Mouse (Mus musculus) CD4-positive, CD25-positive, alpha-beta regulatory T cell, adult 2 months (primary cell): ENCODE data around the gene Zfp513.

Experiments
- DNase-seq: peaks from one replicate; pipeline ENCODE4 v3.0.0-alpha.2; 2012; ENCODE audit warnings: low read depth, low spot score

Zfp513 gene

DNA sequence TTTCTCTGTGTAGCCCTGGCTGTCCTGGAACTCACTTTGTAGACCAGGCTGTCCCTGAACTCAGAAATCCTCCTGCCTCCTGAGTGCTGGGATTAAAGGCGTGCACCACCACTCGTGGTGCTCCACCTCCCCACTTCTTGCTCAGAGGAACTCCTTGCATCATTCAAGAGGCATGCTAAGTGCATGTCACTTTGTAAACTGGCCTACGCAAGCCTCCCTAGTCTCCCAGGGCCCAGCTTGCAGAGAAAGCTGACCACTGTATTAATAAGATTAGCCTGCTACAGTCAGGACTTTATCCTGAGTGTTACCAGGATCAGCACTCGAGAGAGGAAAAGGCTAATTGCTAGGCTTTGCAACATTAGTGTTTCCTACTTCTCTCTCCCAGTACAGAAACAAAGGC, 33.5 kb downstream of the Zfp513 start:
- DNase-seq = no peak

GRCm38 (mm10) chr5:31164878-31165277, 37.2 kb downstream of the Zfp513 start:
- DNase-seq = no peak

DNA sequence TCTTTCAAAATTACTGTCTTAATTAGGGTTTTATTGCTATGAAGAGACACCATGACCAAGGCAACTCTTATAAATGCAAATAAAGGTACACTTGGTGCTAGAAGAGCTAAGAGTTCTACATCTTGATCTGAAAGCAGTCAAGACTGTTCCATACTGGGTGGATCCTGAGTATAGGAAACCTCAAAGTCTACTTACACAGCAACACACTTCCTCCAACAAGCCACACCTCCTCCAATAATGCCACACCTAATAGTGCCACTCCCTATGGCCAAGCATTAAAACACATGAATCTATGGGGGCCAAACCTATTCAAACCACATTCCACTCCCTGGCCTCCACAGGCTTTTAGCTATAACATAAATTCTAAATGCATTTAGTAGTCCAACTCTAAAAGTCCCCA, 39.6 kb downstream of the Zfp513 start:
- DNase-seq = no peak

GRCm38 (mm10) chr5:31154152-31154553, 48.0 kb downstream of the Zfp513 start, which contains the start of gene Mpv17:
Gene Mpv17 (minus strand): TSS chr5:31154251.
- peak; percentile 82 for DNase-seq

- no peak for DNase-seq
Measured at GRCm38 (mm10) chr5:31153516-31154151, 48.5 kb downstream of the Zfp513 start.

- DNase-seq = peak; percentile 9
Measured at GRCm38 (mm10) chr5:31151746-31152145, 50.4 kb downstream of the Zfp513 start.

GRCm38 (mm10) chr5:31149781-31150180, 52.3 kb downstream of the Zfp513 start:
- DNase-seq = no peak
